Comparison of ENCODE assay signal across 8 mouse cellular contexts in genomic region chr13:90929847-90930246, GRCm38 (mm10). TPM values are rescaled to one million over a fixed set of nuclear protein-coding genes. Genes with fewer than 3 reads are reported as not detected.
DNase-seq lines count a peak whose midpoint lies in the region; ATAC-seq and TF ChIP-seq lines count a peak whose summit lies in the region.
"Had no signal": no experiment of that assay in that cellular context is flagged by ENCODE, and none has a peak within 500 bp of the region (broad histone marks: within the 10 kb centered on the region; RNA-seq: fewer than 3 reads in every experiment).

No protein-coding gene starts in this region.

- H3K4me3 ChIP-seq in ES-E14 (ENCODE audit: insufficient read depth in 1 of 2, low read depth in 1 of 2, low read length in 2 of 2, poor library complexity in 1 of 2, severe bottlenecking in 1 of 2) = no peak overlapping the region
- no peak overlapping the region for H3K4me3 ChIP-seq in embryonic facial prominence, embryonic 10.5 days
- H3K4me3 ChIP-seq in lung, embryonic 16.5 days (ENCODE audit: low read length) = no peak overlapping the region
- H3K4me3 ChIP-seq: limb, embryonic 15.5 days had no signal

- H3K27ac ChIP-seq in ES-E14 (ENCODE audit: insufficient read depth, low read depth, low read length, poor library complexity, severe bottlenecking) = no peak overlapping the region
- no peak overlapping the region for H3K27ac ChIP-seq in embryonic facial prominence, embryonic 10.5 days (replicated peaks)
- H3K27ac ChIP-seq in lung, embryonic 16.5 days (ENCODE audit: low read length) = no peak overlapping the region
- H3K27ac ChIP-seq: limb, embryonic 15.5 days had no signal

- 26% methylated on average over 5 of the region's 5 CpGs for WGBS in embryonic facial prominence, embryonic 10.5 days
- 21% methylated on average over 5 of the region's 5 CpGs for WGBS in lung, embryonic 16.5 days

- intact Hi-C loops in heart, postnatal 14 days (cut with DNase I) = loop anchor here (5.0 kb wide), 1 partner anchor 707 kb away; no protein-coding TSS in a partner anchor

- H3K9ac ChIP-seq in ES-E14 (ENCODE audit: insufficient read depth, low read depth, low read length, poor library complexity, severe bottlenecking) = no peak overlapping the region
- no peak overlapping the region for H3K9ac ChIP-seq in lung, embryonic 16.5 days (ENCODE audit: low read length)
- H3K9ac ChIP-seq: limb, embryonic 15.5 days had no signal

- in situ Hi-C loops in ES-E14 (cut with MboI; ENCODE audit: low sequenced_read_pairs in 2 of 2, unreplicated experiment in 2 of 2) = no loop called here

- H3K4me2 ChIP-seq in lung, embryonic 16.5 days (ENCODE audit: low read depth, low read length) = no peak overlapping the region
- H3K4me2 ChIP-seq: limb, embryonic 15.5 days had no signal

- H3K9me3 ChIP-seq in ES-E14 (ENCODE audit: control insufficient read depth, insufficient read depth, low read depth, low read length) = no peaks in the 10 kb centered on the region
- H3K9me3 ChIP-seq in embryonic facial prominence, embryonic 10.5 days = no peaks in the 10 kb centered on the region
- H3K9me3 ChIP-seq in lung, embryonic 16.5 days (ENCODE audit: control insufficient read depth, low read length) = no peaks in the 10 kb centered on the region
- H3K9me3 ChIP-seq: limb, embryonic 15.5 days had no signal

- H3K4me1 ChIP-seq in ES-E14 (ENCODE audit: control insufficient read depth in 2 of 2, insufficient read depth in 2 of 2, low read length in 2 of 2, poor library complexity in 1 of 2) = no peaks in the 10 kb centered on the region; a peak in 1 of 4 replicates
- no peaks in the 10 kb centered on the region for H3K4me1 ChIP-seq in embryonic facial prominence, embryonic 10.5 days
- H3K4me1 ChIP-seq in lung, embryonic 16.5 days (replicated peaks; ENCODE audit: control insufficient read depth, insufficient read depth, low read length) = no peaks in the 10 kb centered on the region

- H3K27me3 ChIP-seq in embryonic facial prominence, embryonic 10.5 days (replicated peaks; ENCODE audit: low read depth, poor library complexity, severe bottlenecking) = no peaks in the 10 kb centered on the region
- H3K27me3 ChIP-seq in lung, embryonic 16.5 days (ENCODE audit: control insufficient read depth, insufficient read depth, low read depth, low read length) = no peaks in the 10 kb centered on the region
- H3K27me3 ChIP-seq: limb, embryonic 15.5 days had no signal

- 0 out of 2 replicates have a peak, but pooled peaks have one; percentile 36 for ATAC-seq in lung, embryonic 16.5 days (ENCODE audit: low read depth)

- peak; percentile 54 for DNase-seq in ES-E14 (ENCODE audit: low read depth, low spot score)
- peak; percentile 80 for DNase-seq in adrenal gland, postnatal 14 days
- DNase-seq in embryonic facial prominence, embryonic 10.5 days (ENCODE audit: low spot score) = peak; percentile 58
- peak; percentile 54 to 80 for DNase-seq in heart, postnatal 14 days
- peak; percentile 64 to 92 for DNase-seq in layer of hippocampus, adult 18-20 months (ENCODE audit: low spot score in 2 of 2)
- peak; percentile 81 for DNase-seq in retina, postnatal 1 day

- H3K36me3 ChIP-seq in ES-E14 (ENCODE audit: control insufficient read depth, insufficient read depth, low read length, poor library complexity, severe bottlenecking) = peaks cover 10% of the 10 kb centered on the region
- peaks cover 44% of the 10 kb centered on the region for H3K36me3 ChIP-seq in embryonic facial prominence, embryonic 10.5 days (replicated peaks)
- H3K36me3 ChIP-seq in lung, embryonic 16.5 days (ENCODE audit: control insufficient read depth, insufficient read depth, low read length) = peaks cover 22% of the 10 kb centered on the region

TF ChIP-seq in ES-E14, 5 proteins besides CTCF, POLR2A, EP300 and RAD21:
- TF ChIP-seq ZNF384 (IDR thresholded peaks at IDR 0.05; ENCODE audit: low read depth, low read length) (no peak), ZC3H11A (IDR thresholded peaks at IDR 0.05; ENCODE audit: borderline replicate concordance, low read depth, low read length) (peak; percentile 71; the same call in 1 of the 2 replicates), HCFC1 (IDR thresholded peaks at IDR 0.05; ENCODE audit: borderline replicate concordance, insufficient read depth, low read length) (no peak), MAFK (IDR thresholded peaks at IDR 0.05; ENCODE audit: insufficient read depth, low read depth, low read length) (no peak), CHD2 (IDR thresholded peaks at IDR 0.05; ENCODE audit: low read depth, low read length) (no peak)

RNA-seq across cellular contexts. Expression of gene Rps23, which starts 7.1 kb away (rescaled TPM):
- 1,480 and 1,858 TPM in 2 replicates for total RNA-seq in ES-E14 (2012; rRNA removed)
- total RNA-seq in adrenal gland, postnatal 14 days (2021) = 472 and 553 TPM in 2 replicates
- 201 and 216 TPM in 2 replicates for polyA plus RNA-seq in embryonic facial prominence, embryonic 10.5 days (2016; fragmentation: Nextera tagmentation; extraction: Ambion mirVana)
- total RNA-seq in heart, postnatal 14 days (2021) = 100 to 1,000 TPM; 165 to 185 TPM
- total RNA-seq in layer of hippocampus, adult 18-20 months (2021) = 100 to 1,000 TPM; 231 to 265 TPM
- polyA plus RNA-seq in lung, embryonic 16.5 days (2015; fragmentation: Nextera tagmentation; extraction: Ambion mirVana) = 184 and 222 TPM in 2 replicates

RNA-seq across cellular contexts. Expression of gene Atp6ap1l, which starts 24.7 kb away (rescaled TPM):
- 0.49 TPM in 1 of 2 replicates, not detected in the other for total RNA-seq in ES-E14 (2012; rRNA removed)
- total RNA-seq in adrenal gland, postnatal 14 days (2021) = not detected in 2 replicates
- 0.59 TPM in 1 of 2 replicates, not detected in the other for polyA plus RNA-seq in embryonic facial prominence, embryonic 10.5 days (2016; fragmentation: Nextera tagmentation; extraction: Ambion mirVana)
- under 1 TPM; 0.49 to 0.69 TPM for total RNA-seq in heart, postnatal 14 days (2021)
- total RNA-seq in layer of hippocampus, adult 18-20 months (2021) = 1 to 10 TPM; 2.1 to 3.1 TPM
- polyA plus RNA-seq in lung, embryonic 16.5 days (2015; fragmentation: Nextera tagmentation; extraction: Ambion mirVana) = 0.14 TPM in 1 of 2 replicates, not detected in the other
- polyA plus RNA-seq: limb, embryonic 15.5 days had no signal
